In the genomic region with DNA sequence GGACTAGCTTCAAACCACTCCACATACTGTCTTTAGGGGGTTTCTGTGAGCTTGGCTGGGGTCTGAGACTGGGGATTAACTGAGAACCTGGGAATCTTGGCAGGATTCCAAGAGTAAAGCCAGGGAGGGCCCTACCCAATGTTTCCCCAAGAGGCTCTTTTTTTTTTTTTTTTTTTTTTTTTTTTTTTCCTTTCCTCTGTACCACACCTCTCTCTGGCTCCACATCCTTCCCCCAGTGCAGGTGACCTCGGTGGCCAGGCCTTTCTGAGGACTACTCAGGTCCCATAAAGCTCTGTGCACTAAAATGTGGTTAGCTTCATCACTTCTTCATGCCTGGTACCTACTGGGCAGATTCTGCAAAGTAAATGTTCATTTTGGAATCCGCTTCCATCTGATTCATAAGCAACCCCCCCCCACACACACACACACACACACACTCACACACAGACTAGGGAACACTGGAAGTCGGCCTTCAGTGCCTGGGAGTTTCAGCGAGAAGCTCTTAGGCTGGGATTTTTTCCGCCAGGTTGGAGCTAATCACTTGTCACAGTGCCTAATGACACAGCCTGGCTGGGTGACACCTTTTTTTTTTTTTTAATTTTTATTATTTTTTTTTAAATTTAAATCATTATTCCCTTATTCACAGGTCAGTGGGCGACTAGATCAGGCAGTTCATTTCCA, we compare ENCODE assay signal across 8 mouse cellular contexts. TPM values are rescaled to one million over a fixed set of nuclear protein-coding genes. Genes with fewer than 3 reads are reported as not detected.
A peak's percentile ranks its signal among the peaks of the same experiment; 100 is the strongest.
DNase-seq lines count a peak whose midpoint lies in the region; ATAC-seq and TF ChIP-seq lines count a peak whose summit lies in the region.

No protein-coding gene starts in this region.

- peak; percentile 36 for ATAC-seq in kidney, embryonic 16.5 days (ENCODE audit: low FRiP score, low TSS enrichment)
- ATAC-seq in embryonic facial prominence, embryonic 13.5 days (ENCODE audit: insufficient number of reproducible peaks, insufficient read depth, low FRiP score, low TSS enrichment, low read depth) = no peak; the same call in 1 of the 2 replicates
- peak; percentile 29 for ATAC-seq in neural tube, embryonic 15.5 days (ENCODE audit: low FRiP score)

- peak overlapping the region; percentile 63 for H3K4me3 ChIP-seq in kidney, embryonic 16.5 days (ENCODE audit: low read length)
- H3K4me3 ChIP-seq in kidney, adult 2 months (ENCODE audit: insufficient read depth, low read depth, low read length) = no peak overlapping the region
- H3K4me3 ChIP-seq in embryonic facial prominence, embryonic 13.5 days = peak overlapping the region; percentile 61
- peak overlapping the region; percentile 73 for H3K4me3 ChIP-seq in neural tube, embryonic 15.5 days (replicated peaks)

- TF ChIP-seq POLR2A in kidney, adult 2 months (IDR thresholded peaks at IDR 0.05; ENCODE audit: low read depth, low read length) = no peak

- TF ChIP-seq CTCF in kidney, adult 2 months (conservative IDR thresholded peaks at IDR 0.05; ENCODE audit: insufficient read depth, insufficient read length, low read depth, low read length) = no peak

- no peaks in the 10 kb centered on the region for H3K9me3 ChIP-seq in kidney, embryonic 16.5 days (ENCODE audit: low read length)
- no peaks in the 10 kb centered on the region for H3K9me3 ChIP-seq in embryonic facial prominence, embryonic 13.5 days
- H3K9me3 ChIP-seq in neural tube, embryonic 15.5 days (replicated peaks) = no peaks in the 10 kb centered on the region

- H3K4me2 ChIP-seq in kidney, embryonic 16.5 days (replicated peaks; ENCODE audit: low read depth, low read length) = peak overlapping the region; percentile 92
- peak overlapping the region; percentile 81 for H3K4me2 ChIP-seq in embryonic facial prominence, embryonic 13.5 days
- peak overlapping the region; percentile 74 for H3K4me2 ChIP-seq in neural tube, embryonic 15.5 days

- no peak overlapping the region for H3K27ac ChIP-seq in kidney, embryonic 16.5 days (ENCODE audit: low read length)
- no peak overlapping the region for H3K27ac ChIP-seq in kidney, adult 2 months (ENCODE audit: insufficient read depth, low read depth, low read length)
- no peak overlapping the region for H3K27ac ChIP-seq in embryonic facial prominence, embryonic 13.5 days
- H3K27ac ChIP-seq in neural tube, embryonic 15.5 days (replicated peaks) = peak overlapping the region; percentile 93

- DNase-seq in kidney, adult 2 months = no peak
- DNase-seq in left cerebral cortex, postnatal 36 days (ENCODE audit: low spot score in 2 of 2) = peak; percentile 23 to 24
- DNase-seq in yolk sac, embryonic 10.5 days (ENCODE audit: low spot score) = no peak
- DNase-seq in kidney, adult 18-20 months = no peak
- DNase-seq in layer of hippocampus, adult 11-12 months (ENCODE audit: low spot score) = no peak

- H3K36me3 ChIP-seq in kidney, embryonic 16.5 days (ENCODE audit: insufficient read depth, low read length) = no peaks in the 10 kb centered on the region
- H3K36me3 ChIP-seq in kidney, adult 2 months (ENCODE audit: control insufficient read depth, insufficient read depth, low read length) = no peaks in the 10 kb centered on the region
- no peaks in the 10 kb centered on the region for H3K36me3 ChIP-seq in embryonic facial prominence, embryonic 13.5 days
- H3K36me3 ChIP-seq in neural tube, embryonic 15.5 days = no peaks in the 10 kb centered on the region

- intact Hi-C loops in left cerebral cortex, postnatal 36 days (cut with DNase I) = loop anchor here (10.0 kb wide), 1 partner anchor 203 kb away; no protein-coding TSS in a partner anchor

- H3K27me3 ChIP-seq in kidney, embryonic 16.5 days (ENCODE audit: insufficient read depth, low read length) = peaks cover 56% of the 10 kb centered on the region
- H3K27me3 ChIP-seq in kidney, adult 2 months (replicated peaks; ENCODE audit: control insufficient read depth, insufficient read depth, low read length) = no peaks in the 10 kb centered on the region; the same call in 1 of the 2 replicates
- peaks cover 56% of the 10 kb centered on the region for H3K27me3 ChIP-seq in embryonic facial prominence, embryonic 13.5 days
- H3K27me3 ChIP-seq in neural tube, embryonic 15.5 days (replicated peaks) = no peaks in the 10 kb centered on the region; the same call in 1 of the 2 replicates

- peaks cover 13% of the 10 kb centered on the region; the same call in 1 of the 2 replicates for H3K4me1 ChIP-seq in kidney, embryonic 16.5 days (ENCODE audit: insufficient read depth, low read length)
- H3K4me1 ChIP-seq in kidney, adult 2 months (ENCODE audit: control insufficient read depth, insufficient read depth, low read length) = no peaks in the 10 kb centered on the region
- H3K4me1 ChIP-seq in embryonic facial prominence, embryonic 13.5 days = peaks cover 30% of the 10 kb centered on the region
- H3K4me1 ChIP-seq in neural tube, embryonic 15.5 days = peaks cover 20% of the 10 kb centered on the region

- H3K9ac ChIP-seq in kidney, embryonic 16.5 days (replicated peaks; ENCODE audit: low read length) = peak overlapping the region; percentile 61; the same call in 1 of the 2 replicates
- peak overlapping the region; percentile 75 for H3K9ac ChIP-seq in embryonic facial prominence, embryonic 13.5 days
- peak overlapping the region; percentile 85 for H3K9ac ChIP-seq in neural tube, embryonic 15.5 days (replicated peaks)

- 3% methylated on average over 6 of the region's 6 CpGs for WGBS in kidney, embryonic 16.5 days
- 4% methylated on average over 6 of the region's 6 CpGs for WGBS in kidney, adult 2 months
- WGBS in embryonic facial prominence, embryonic 13.5 days = 4% methylated on average over 6 of the region's 6 CpGs
- 3% methylated on average over 6 of the region's 6 CpGs for WGBS in neural tube, embryonic 15.5 days

RNA-seq across cellular contexts. Expression of a gene that starts 0.7 kb away (rescaled TPM):
- polyA plus RNA-seq in kidney, embryonic 16.5 days (2015; fragmentation: Nextera tagmentation; extraction: Ambion mirVana) = 1.7 and 2.2 TPM in 2 replicates
- not detected in 2 replicates for polyA plus RNA-seq in kidney, adult 2 months (2012; rRNA removed)
- 5.8 and 7.7 TPM in 2 replicates for polyA plus RNA-seq in embryonic facial prominence, embryonic 13.5 days (2015; fragmentation: Nextera tagmentation; extraction: Ambion mirVana)
- total RNA-seq in left cerebral cortex, postnatal 36 days (2021) = 100 to 1,000 TPM; 114 to 120 TPM
- polyA plus RNA-seq in neural tube, embryonic 15.5 days (2015; fragmentation: Nextera tagmentation; extraction: Ambion mirVana) = 65.8 and 84.0 TPM in 2 replicates

Comparison
In these comparisons a context has a peak if more than half of its experiments do, and no peak if none do; other contexts are left out.
1. DNase-seq: peak in left cerebral cortex, postnatal 36 days (2 of 2); none in kidney, adult 2 months (single experiment), yolk sac, embryonic 10.5 days (single experiment), kidney, adult 18-20 months (single experiment) and layer of hippocampus, adult 11-12 months (single experiment).
2. Peak in every context shown above with its lines, with median percentiles within 50 percentile points of each other: H3K4me2 ChIP-seq and H3K9ac ChIP-seq.